Mouse (Mus musculus) limb, embryonic 13.5 days (tissue): ENCODE results near the gene Suox. TPM values are rescaled to one million over a fixed set of nuclear protein-coding genes. Genes with fewer than 3 reads are reported as not detected.
"Not testable (repeated sequence)": the region's sequence is repeated elsewhere in the genome, so short reads cannot be mapped to it uniquely, and the experiment has no call there.

ENCODE experiments used
- ATAC-seq: fragments of 200-750 bp; cut with Nextera tagmentation; 2 replicates; pipeline ENCODE4 v1.8.0; 2017; ENCODE audit warnings: low read depth, moderate number of reproducible peaks, moderate TSS enrichment; ENCODE audit not compliant: low FRiP score
- H3K27ac ChIP-seq: fragments of 300-500 bp; sonication (generic); 2 replicates; pipeline ENCODE4 v1.5.1; 2015; ENCODE audit warnings: inconsistent platforms, mild to moderate bottlenecking, moderate library complexity
- H3K27me3 ChIP-seq: fragments of 300-500 bp; sonication (generic); 2 replicates; pipeline ENCODE4 v1.6.1; 2015; ENCODE audit warnings: mild to moderate bottlenecking, inconsistent platforms
- H3K36me3 ChIP-seq: fragments of 300-500 bp; sonication (generic); 2 replicates; pipeline ENCODE4 v1.6.1; 2015; ENCODE audit warnings: inconsistent platforms, mild to moderate bottlenecking, moderate library complexity
- H3K4me1 ChIP-seq: fragments of 300-500 bp; sonication (generic); 2 replicates; pipeline ENCODE4 v1.6.1; 2015; ENCODE audit warnings: inconsistent platforms
- H3K4me2 ChIP-seq: fragments of 300-500 bp; sonication (generic); replicated peaks from 2 replicates; pipeline ENCODE4 v1.6.1; 2015; ENCODE audit warnings: inconsistent platforms, mild to moderate bottlenecking, moderate library complexity
- H3K4me3 ChIP-seq: fragments of 300-500 bp; sonication (generic); 2 replicates; pipeline ENCODE4 v1.5.1; 2015; ENCODE audit warnings: moderate library complexity, mild to moderate bottlenecking, inconsistent platforms
- H3K9ac ChIP-seq: fragments of 300-500 bp; sonication (generic); 2 replicates; pipeline ENCODE4 v1.6.1; 2015; ENCODE audit warnings: mild to moderate bottlenecking, inconsistent platforms
- H3K9me3 ChIP-seq: fragments of 300-500 bp; sonication (generic); 2 replicates; pipeline ENCODE4 v1.6.1; 2016; ENCODE audit warnings: inconsistent platforms
- WGBS: fragments of 180-500 bp; shearing (Covaris S2); methylation state at CpG from one replicate; pipeline ENCODE4 v1.1.7; 2015; 5-methylcytosine and 5-hydroxymethylcytosine counted together
- polyA plus RNA-seq: library from polyadenylated mRNA; unstranded; fragments of >200 nt; fragmentation: Nextera tagmentation; extraction: Ambion mirVana; gene quantifications from 2 replicates; pipeline ENCODE4 v1.2.1, GENCODE M21; 2015

The Suox gene
- polyA plus RNA-seq, 1 experiment from 2014 or later: 22.0 TPM

- H3K9ac ChIP-seq: no peak overlapping the region
- no peaks in the 10 kb centered on the region for H3K27me3 ChIP-seq
- H3K4me1 ChIP-seq: no peaks in the 10 kb centered on the region
- no peak for ATAC-seq
- no peak overlapping the region for H3K27ac ChIP-seq
- H3K36me3 ChIP-seq: peaks cover 74% of the 10 kb centered on the region
- no peaks in the 10 kb centered on the region for H3K9me3 ChIP-seq
- H3K4me3 ChIP-seq: no peak overlapping the region
- 60% methylated on average over 6 of the region's 6 CpGs for WGBS
- no peak overlapping the region for H3K4me2 ChIP-seq
Measured at GRCm38 (mm10) chr10:128636561-128636960, 37.3 kb downstream of the Suox start.

- no peak overlapping the region for H3K9ac ChIP-seq
- no peaks in the 10 kb centered on the region for H3K27me3 ChIP-seq
- no peak for ATAC-seq
- 92% methylated on average over 13 of the region's 13 CpGs for WGBS
- H3K9me3 ChIP-seq: no peaks in the 10 kb centered on the region
- no peak overlapping the region for H3K4me3 ChIP-seq
- H3K27ac ChIP-seq: no peak overlapping the region
- H3K4me2 ChIP-seq: no peak overlapping the region
- no peaks in the 10 kb centered on the region for H3K4me1 ChIP-seq
- peaks cover 66% of the 10 kb centered on the region for H3K36me3 ChIP-seq
Measured at GRCm38 (mm10) chr10:128635697-128636096, 38.2 kb downstream of the Suox start.

GRCm38 (mm10) chr10:128631571-128631970, 42.3 kb downstream of the Suox start:
- no peak for ATAC-seq
- no peak overlapping the region for H3K4me2 ChIP-seq
- no peak overlapping the region for H3K27ac ChIP-seq
- no peaks in the 10 kb centered on the region for H3K27me3 ChIP-seq
- peak overlapping the region; percentile 3; the same call in 1 of the 2 replicates for H3K9ac ChIP-seq
- WGBS: 16% methylated on average over 6 of the region's 6 CpGs
- no peaks in the 10 kb centered on the region for H3K4me1 ChIP-seq
- peaks cover 36% of the 10 kb centered on the region for H3K36me3 ChIP-seq
- no peak overlapping the region for H3K4me3 ChIP-seq
- no peaks in the 10 kb centered on the region for H3K9me3 ChIP-seq

GRCm38 (mm10) chr10:128630306-128630705, 43.6 kb downstream of the Suox start:
- H3K4me1 ChIP-seq, H3K4me2 ChIP-seq, H3K27me3 ChIP-seq, H3K9ac ChIP-seq, H3K4me3 ChIP-seq, H3K27ac ChIP-seq, H3K9me3 ChIP-seq, ATAC-seq: not testable (repeated sequence)
- H3K36me3 ChIP-seq: peaks cover 28% of the 10 kb centered on the region
- WGBS: 77% methylated on average over 5 of the region's 5 CpGs

GRCm38 (mm10) chr10:128629746-128630145, 44.1 kb downstream of the Suox start:
- WGBS: 81% methylated on average over 2 of the region's 2 CpGs
- H3K4me2 ChIP-seq: no peak overlapping the region
- ATAC-seq: no peak

GRCm38 (mm10) chr10:128627398-128628317, 46.2 kb downstream of the Suox start:
- Histone ChIP-seq H3K9ac (no peak overlapping the region), H3K4me1 (peaks cover 7% of the 10 kb centered on the region), H3K4me3 (0 out of 2 replicates have a peak overlapping the region, but pooled peaks have one; percentile 85), H3K27ac (no peak overlapping the region), H3K4me2 (no peak overlapping the region), H3K27me3 (no peaks in the 10 kb centered on the region), H3K9me3 (no peaks in the 10 kb centered on the region), H3K36me3 (peaks cover 30% of the 10 kb centered on the region)
- ATAC-seq: no peak
- 84% methylated on average over 10 of the region's 10 CpGs for WGBS

More at GRCm38 (mm10) chr10:128629746-128630145, 44.1 kb downstream of the Suox start:
- Histone ChIP-seq H3K4me3 (no peak overlapping the region), H3K9ac (no peak overlapping the region), H3K27ac (no peak overlapping the region), H3K27me3 (no peaks in the 10 kb centered on the region), H3K36me3 (peaks cover 28% of the 10 kb centered on the region), H3K9me3 (no peaks in the 10 kb centered on the region), H3K4me1 (peaks cover 7% of the 10 kb centered on the region)

GRCm38 (mm10) chr10:128626311-128627310, 47.3 kb downstream of the Suox start, which contains the start of gene Rps26:
Rps26 (minus strand) TSS chr10:128626747.
- WGBS: under 1% methylated on average over 40 of the region's 40 CpGs
- Histone ChIP-seq H3K9me3 (no peaks in the 10 kb centered on the region), H3K27me3 (no peaks in the 10 kb centered on the region), H3K4me2 (peak within 1 kb of the TSS; percentile 97), H3K27ac (peak within 1 kb of the TSS; percentile 63), H3K4me3 (peak within 1 kb of the TSS; percentile 85), H3K9ac (peak within 1 kb of the TSS; percentile 96), H3K4me1 (peaks cover 7% of the 10 kb centered on the region), H3K36me3 (peaks cover 30% of the 10 kb centered on the region)
- ATAC-seq: peak; percentile 97

- Histone ChIP-seq H3K4me3 (peak overlapping the region; percentile 85), H3K4me1 (peaks cover 7% of the 10 kb centered on the region), H3K9me3 (no peaks in the 10 kb centered on the region), H3K4me2 (peak overlapping the region; percentile 97), H3K27me3 (no peaks in the 10 kb centered on the region), H3K27ac (peak overlapping the region; percentile 63), H3K9ac (peak overlapping the region; percentile 96), H3K36me3 (peaks cover 30% of the 10 kb centered on the region)
- 43% methylated on average over 7 of the region's 7 CpGs for WGBS
- ATAC-seq: no peak
Measured at GRCm38 (mm10) chr10:128625287-128625894, 48.5 kb downstream of the Suox start.

- not testable (repeated sequence) for H3K4me2 ChIP-seq, H3K4me1 ChIP-seq, H3K4me3 ChIP-seq, H3K27me3 ChIP-seq, H3K9ac ChIP-seq, H3K27ac ChIP-seq, H3K9me3 ChIP-seq, ATAC-seq
- peaks cover 30% of the 10 kb centered on the region for H3K36me3 ChIP-seq
- 85% methylated on average over 4 of the region's 4 CpGs for WGBS
Measured at GRCm38 (mm10) chr10:128623106-128623613, 50.7 kb downstream of the Suox start.

- peaks cover 7% of the 10 kb centered on the region for H3K4me1 ChIP-seq
- no peak overlapping the region for H3K4me2 ChIP-seq
- H3K36me3 ChIP-seq: peaks cover 30% of the 10 kb centered on the region
- H3K9ac ChIP-seq: no peak overlapping the region
- 85% methylated on average over 4 of the region's 4 CpGs for WGBS
- no peak overlapping the region for H3K4me3 ChIP-seq
- H3K27ac ChIP-seq: no peak overlapping the region
- ATAC-seq: no peak
- no peaks in the 10 kb centered on the region for H3K9me3 ChIP-seq
- no peaks in the 10 kb centered on the region for H3K27me3 ChIP-seq
Measured at GRCm38 (mm10) chr10:128622702-128623101, 51.2 kb downstream of the Suox start.

- H3K27ac ChIP-seq: no peak overlapping the region
Measured at GRCm38 (mm10) chr10:128621986-128622520, 51.8 kb downstream of the Suox start.

More at GRCm38 (mm10) chr10:128621986-128622520, 51.8 kb downstream of the Suox start:
- H3K9me3 ChIP-seq: no peaks in the 10 kb centered on the region
- ATAC-seq: no peak
- H3K4me1 ChIP-seq: peaks cover 7% of the 10 kb centered on the region
- no peak overlapping the region for H3K4me2 ChIP-seq
- H3K36me3 ChIP-seq: peaks cover 30% of the 10 kb centered on the region
- H3K9ac ChIP-seq: no peak overlapping the region
- WGBS: 70% methylated on average over 3 of the region's 3 CpGs
- H3K4me3 ChIP-seq: no peak overlapping the region
- H3K27me3 ChIP-seq: no peaks in the 10 kb centered on the region
